Mouse (Mus musculus) stomach, postnatal 0 days (tissue): ENCODE measurements at regions not wholly inside any gene's neighbourhood (a gene's known extent, or its start where the extent isn't known, plus 50 kb on each side); places are given as distances from the start of the nearest gene placed in this dataset.

Experiments
- CTCF ChIP-seq: IDR thresholded peaks from 2 replicates; pipeline ENCODE4 v1.5.1; 2016; ENCODE audit warnings: antibody characterized with exemption, low read depth, mild to moderate bottlenecking, moderate library complexity
- EP300 ChIP-seq: optimal IDR thresholded peaks from 2 replicates; pipeline ENCODE3; 2016; ENCODE audit warnings: antibody characterized with exemption

DNA sequence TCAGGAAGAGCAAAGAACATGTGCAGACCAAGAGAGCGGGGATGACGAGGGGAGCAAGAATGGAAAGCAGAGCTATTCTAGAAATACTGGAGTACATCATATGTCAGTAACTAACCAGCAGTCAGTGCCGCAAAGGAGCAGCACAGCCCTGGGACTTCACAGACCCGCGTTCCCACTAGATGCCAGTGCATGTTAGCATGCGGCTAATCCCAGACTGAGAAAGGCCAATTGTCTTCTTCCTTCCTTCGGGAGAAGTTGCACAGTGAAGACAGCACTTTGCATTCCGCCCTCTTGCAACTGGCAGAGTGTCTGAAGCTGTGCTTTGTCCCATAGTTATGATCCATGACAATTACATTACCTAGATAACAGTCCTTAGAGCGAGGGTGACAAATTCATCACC lies 246.1 kb upstream of the Bmper start:
- no peak for TF ChIP-seq CTCF
- no peak for TF ChIP-seq EP300
